Mouse (Mus musculus): Measurements from ENCODE around the gene Gm20388.
"Not testable (repeated sequence)": the region's sequence is repeated elsewhere in the genome, so short reads cannot be mapped to it uniquely, and the experiment has no call there.

Gm20388 gene

DNA sequence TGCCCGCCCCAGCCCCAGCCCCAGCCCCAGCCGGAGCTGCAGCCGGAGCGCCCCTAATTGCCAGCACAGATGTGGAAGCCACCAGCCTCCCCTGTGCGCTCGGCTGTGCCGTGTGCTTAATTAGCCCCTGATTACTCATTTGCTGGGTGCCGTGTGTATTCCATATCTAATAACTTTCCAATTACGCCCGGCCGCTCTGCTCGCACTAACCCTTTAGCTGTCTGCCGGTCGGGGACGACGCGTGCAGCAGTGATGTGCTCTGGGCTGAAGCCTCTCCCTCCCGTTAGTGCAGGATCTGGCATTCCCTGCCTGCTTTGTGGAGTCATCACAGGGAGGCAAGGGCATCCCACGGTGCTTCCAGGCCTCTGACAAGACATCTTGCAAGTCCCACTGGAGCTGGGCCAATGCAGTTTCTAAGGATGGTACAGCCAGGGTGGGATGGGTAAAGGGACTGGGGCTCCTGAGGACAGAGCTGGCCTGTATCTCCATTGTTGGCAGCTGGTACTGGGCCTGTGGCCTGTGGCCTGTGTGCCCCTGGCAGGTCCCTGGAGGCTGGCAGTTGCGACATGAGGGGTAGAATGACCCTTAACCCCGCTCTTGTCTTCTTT, 437.2 kb downstream of the Gm20388 start:
- no peak for DNase-seq

DNA sequence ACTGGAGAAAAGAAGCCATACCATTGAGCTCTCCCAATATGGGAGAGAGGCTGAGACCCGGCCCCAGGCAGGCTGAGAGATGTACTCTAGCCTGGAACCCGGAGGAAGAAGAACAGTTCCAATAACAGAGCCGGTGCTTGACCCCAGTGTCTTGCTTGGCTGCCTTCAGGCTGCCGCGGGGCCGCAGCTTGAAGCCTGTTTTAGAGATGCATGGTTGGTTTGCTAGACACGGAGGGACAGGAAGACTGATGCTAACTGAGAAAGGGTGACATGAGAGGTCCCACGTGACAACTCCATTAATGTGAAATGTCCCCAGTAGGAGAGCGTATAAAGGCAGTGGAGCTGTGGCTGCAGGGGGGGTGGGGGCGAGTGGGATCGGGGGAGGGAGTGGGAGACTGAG, 438.3 kb downstream of the Gm20388 start:
- DNase-seq, result no peak

DNA sequence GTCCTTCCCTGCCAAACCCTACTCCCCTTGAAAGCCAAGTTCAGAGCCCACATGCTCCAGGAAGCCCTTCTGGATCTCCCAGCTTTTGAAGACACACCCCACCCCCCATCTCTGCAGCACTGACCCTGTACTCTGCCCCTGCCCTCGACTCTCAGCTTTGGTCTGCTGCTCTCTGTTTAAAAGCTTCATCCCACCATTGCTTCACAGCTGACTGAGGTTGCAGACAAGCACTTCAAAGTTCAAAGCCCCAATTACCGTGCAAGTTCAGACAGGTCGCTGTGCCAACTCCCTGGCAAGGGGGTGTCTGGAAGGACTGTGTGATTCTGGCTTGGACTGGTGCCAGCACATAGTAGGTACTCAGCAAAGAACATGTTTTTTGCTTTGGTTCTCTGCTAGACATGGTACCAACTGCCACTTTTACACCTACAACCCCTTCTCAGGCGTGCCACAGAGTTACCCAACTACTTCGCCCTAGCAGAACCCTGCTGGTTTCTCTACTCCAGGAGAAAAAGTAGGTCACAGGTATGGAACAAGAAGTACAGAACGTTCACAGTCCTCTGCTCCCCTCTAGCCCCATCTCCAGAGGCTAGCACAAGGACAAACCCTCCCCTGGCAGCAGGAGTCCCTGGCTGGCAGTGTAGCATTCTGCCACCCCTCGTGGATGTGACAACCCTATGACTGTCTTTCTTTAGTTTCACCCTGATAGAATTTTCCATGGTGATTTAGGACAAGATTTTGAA, 440.9 kb downstream of the Gm20388 start:
- DNase-seq, result peak; percentile 49

DNA sequence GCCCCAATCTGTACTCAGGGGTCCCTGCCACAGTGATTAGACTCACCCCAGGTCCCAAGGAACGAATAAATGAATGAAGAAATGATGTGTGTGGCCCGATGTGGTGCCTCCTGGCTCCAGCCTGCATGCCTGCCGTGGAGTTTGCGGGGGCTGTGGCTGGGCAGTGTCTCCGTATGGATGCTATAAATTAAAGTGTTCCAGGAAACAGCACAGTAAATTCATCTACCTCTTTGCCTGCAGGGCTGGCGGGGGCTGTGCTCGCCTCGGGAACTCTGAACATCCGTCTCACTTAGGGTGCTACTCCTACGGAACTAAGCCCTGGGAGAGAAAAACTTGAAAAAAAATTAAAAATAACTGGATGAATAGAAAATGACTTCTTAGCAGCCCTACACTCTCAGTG, 441.5 kb downstream of the Gm20388 start:
- DNase-seq, result no peak

DNA sequence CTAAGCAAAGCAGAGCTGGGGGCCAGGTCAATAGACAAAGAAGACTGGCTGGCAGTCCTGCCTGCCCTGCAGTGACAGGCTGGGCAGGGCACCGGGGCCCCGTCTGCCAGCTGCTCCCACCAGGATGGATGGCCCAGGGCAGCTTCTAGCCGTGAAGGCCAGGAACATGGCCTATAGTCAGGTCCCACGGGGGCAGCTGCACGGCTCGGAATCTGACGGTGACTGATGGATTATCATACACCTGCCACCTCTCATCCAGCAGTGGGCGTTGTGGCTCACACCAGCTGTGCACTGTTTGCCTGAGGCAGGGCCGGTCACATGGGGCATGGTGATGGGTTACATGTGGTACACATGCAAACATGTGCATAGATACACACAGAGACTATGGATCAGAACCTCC, 445.4 kb downstream of the Gm20388 start:
- no peak for DNase-seq

DNA sequence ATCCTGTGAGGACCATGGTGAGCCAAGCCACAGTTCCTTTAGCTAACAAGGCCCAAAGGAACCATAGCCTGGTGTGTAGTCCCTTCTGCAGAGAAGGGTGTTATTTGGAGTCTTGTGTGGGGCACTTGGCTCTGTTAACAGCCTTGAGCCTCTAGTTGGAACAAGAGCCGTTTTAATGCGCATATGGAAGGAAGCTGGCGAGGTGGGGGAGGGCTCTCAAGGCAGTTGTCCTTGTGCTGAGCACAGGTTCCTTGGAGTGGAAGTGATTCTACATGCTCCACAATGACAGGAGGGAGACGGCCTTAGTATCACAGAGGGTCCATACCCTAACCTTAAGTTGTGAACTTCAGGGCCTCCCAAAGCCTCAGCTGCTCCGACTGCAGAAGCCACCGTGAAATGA, 446.9 kb downstream of the Gm20388 start:
- no peak for DNase-seq

DNA sequence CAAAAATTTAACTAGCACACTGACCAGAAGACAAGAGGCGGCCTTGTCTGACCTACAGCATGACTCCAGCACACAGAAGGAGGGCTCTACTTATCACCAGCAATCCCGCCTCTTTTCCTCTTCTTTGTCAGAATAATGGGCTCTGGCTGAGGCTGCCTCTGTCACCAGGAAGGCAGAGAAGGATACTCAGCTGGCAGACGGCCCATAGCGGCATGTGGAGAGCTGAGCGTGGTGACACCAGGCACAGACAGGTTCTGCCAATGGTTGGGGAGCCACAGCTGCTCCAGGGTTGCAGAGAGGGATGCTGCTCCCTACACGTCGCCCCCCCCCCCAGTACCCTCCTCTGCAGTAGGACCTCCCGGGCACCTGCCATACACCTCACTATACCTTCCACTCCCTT, 450.7 kb downstream of the Gm20388 start:
- peak; percentile 81 for DNase-seq

DNA sequence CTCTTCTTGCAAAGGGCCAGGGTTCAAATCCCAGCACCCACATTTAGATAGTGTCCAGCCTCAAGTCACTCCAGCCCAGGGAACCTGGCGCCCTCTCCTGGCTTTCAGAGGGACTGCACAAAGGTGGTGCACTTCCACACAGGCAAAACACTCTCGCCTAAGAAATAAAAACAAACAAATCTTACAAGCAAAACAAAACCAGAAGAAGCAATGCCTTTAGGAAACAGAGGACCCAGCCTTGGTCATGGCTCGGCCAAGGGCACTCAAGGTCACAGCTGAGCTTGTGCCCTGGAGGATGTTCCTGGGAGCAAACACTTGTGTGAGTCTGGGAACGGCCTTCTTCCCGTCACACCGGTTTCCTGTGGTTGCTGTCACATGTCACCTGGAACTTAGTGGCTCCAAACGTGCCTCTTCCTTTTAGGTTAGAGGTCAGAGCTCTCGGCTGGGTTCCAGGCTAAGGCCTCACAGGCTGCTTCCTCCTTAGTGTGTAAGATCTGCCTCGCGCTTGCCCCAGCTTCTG, 453.0 kb downstream of the Gm20388 start:
- peak; percentile 87 for DNase-seq

DNA sequence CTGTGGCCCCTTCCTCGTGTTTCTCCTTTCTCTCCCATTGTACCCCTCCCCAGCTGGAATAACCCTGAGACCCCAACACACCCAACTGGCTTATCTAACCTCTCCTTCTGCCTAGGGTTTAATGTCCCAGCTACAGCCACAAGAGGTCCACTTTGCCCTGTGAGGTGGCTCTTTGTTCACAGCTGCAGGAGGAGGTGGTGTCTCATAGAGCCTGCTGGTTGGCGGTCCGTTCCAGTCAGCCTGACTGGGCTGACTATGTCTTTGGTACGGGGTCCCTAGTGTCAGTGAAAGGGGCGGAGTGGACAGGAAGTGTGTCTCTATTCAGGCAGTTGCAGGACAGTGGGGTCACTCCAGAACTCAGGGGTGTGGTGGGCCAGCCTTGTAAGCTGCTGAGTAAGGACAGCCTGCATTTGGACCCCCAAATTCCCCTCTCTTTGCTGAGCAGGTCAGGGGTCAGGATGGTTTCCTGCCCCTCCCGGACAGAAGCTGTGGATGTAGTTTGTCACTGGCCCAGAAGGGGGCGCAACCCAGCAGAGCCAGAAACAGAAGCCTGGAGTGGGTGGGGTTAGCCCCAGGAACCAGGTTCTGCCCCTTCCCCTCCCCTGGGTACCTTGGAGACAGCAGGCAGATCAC, 453.6 kb downstream of the Gm20388 start:
- DNase-seq, result peak; percentile 71

DNA sequence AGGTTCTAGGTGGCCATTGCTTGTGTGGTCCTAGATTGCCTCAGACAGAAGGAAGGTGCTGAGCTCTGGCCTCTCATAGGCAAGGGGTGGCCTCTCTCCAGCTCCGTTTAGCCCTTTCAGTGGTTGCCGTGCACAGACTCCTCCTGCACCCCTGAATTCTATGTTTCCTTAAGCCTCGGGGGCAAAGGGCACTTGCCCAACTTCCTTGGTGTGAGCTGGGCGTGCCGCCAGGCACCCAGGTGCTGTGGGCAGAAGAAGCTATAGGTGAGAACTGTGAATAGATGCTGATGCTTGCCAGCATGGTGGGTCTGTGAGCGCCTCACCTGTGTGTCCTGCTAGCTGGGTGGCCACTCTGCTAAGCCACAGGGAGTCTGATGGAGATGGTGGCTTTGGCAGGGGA, 456.2 kb downstream of the Gm20388 start:
- DNase-seq, result no peak

DNA sequence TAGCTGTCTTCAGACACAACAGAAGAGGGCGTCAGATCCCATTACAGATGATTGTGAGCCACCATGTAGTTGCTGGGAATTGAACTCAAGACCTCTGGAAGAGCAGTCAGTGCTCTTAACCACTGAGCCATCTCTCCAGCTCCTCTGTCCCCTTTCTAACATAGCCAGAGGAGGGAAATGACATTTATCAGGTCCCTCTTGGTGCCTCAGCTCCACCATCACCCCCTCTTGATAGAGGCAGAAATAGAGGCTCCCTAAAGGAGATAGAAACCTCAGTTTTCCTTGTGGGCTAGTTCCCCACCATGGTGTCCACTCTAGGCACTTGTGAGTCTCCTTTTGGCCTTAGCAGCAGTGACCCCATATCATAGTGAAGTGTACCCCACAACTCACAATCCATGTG, 457.6 kb downstream of the Gm20388 start:
- DNase-seq, result not testable (repeated sequence)

DNA sequence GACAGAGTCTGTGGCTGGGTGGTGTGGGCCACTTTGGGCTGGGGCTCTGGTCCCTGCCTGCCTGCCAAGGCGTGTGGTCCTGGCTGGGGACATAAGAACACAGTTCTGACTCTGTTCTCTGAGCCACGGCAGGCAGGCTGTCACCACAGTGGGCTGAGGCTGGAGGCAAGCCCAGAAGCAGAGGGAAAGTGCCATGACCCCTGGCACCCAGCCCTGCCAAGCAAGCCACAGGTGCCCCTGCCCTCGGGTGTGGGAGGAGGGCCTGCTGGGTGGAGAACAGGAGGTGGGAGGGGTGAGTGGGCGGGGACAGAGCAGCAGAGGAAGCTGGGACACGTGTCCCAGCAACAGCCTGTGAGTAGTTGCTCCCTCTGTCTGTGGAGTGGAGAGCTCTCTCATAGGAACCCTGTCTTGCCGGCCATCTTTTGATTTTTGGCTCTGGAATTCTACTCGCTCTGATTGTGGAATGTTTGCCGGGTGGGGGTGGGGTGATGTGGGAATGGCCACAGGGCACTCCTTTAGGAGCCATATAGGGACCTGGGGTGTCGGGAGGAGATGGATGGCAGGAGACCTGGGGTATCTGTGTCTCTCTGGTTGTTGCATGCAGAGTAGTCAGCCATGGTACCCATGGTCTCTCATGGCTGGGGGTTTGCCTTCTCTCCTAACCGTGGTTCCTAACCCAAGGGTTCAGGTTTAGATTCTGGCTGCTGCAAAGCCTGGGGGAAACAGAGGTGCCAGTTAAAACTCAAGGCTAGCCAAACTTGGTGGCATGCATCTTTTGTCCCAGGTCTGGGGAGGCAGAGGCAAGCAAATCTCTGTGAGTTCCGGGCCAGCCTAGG, 458.4 kb downstream of the Gm20388 start:
- DNase-seq, result peak; percentile 96

DNA sequence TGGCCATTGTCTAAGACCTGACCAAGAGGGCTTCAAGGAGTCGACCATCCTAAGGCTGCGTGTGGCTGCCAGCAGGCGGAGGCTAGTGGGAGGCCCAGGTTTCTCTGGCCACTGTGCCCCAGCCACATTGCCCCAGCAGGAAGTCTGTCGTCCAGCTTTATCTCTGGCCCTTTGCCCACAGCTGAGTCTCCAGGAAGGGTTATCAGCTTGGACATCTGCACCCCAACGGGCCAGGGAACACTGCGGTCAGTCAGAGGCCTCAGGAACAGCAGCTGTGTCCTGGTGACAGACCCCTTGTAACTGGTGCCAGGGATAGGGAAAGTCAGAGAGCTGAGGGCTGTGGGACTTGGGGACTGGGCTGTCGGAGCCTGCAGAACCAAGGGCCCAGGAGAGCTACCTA, 459.3 kb downstream of the Gm20388 start:
- DNase-seq, result peak; percentile 79

DNA sequence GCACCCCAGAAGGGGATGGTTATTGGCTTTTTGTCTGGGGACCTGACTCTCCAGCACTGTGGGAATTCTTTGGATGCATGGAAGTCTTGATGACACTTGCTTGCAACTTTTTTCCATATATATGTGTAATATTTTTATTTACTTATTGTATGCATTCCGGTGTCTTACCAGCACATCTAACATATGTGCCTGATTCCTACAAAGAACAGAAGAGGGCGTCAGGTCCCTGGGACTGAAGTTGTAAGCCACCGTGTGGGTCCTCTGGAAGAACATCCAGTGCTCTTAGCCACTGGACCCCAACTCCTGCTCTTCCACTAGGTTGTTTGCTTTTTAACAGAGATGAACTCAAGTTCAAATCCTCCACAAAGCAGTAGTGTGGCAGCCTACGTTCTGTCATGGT, 459.8 kb downstream of the Gm20388 start:
- no peak for DNase-seq

DNA sequence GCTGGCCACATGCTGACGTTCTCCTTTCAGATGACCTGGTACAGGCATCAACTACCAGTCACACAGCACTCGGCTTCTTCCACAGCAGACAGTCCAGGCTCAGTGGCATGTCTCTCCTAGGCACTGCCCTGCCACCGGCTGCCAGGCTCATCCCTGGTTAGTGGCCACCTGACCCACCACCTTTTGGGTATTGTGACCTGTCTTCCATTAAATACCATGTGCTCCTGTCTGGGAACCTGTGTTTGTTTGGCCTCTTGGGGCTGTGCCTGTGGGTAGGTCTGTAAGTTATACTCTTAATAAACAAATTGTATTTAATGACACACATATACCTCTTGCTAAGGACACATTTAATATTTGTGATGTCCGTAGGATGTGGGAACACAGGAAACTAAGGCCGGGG, 460.5 kb downstream of the Gm20388 start:
- DNase-seq, result no peak

DNA sequence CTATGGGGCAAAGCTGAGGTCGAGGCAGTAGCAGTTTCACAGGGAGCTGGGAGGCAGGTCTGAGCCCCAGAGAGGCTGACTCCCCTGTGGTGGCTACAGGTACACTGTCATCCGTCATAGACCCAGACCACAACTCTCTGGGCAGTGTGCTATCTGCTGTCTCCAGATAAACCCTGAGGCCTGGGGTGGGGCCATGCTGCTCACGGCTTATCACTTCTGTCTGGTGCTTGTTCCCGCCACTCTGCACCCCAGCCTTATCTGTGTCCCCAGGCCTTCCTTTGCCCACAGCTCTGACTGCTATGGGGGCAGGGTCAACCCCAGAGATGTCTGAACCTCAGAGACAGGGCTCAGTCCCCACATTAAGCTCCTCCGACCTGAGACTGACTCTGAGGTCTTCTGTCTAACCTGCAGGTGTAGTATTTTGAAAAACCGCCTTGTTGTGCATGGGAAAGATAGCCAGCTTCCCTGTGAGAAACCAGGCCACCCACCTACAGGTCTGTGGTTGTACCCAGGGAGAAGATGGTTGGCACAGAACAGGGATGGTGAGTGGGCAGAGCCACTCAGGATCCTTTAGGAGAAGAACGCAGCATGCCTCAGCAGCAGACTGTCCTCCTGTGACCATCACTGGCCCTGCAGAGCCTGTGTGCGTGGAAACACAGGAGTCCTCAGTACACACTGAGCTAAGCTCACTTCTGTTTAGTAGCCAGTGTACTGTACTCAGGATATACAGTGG, 461.2 kb downstream of the Gm20388 start:
- DNase-seq, result no peak

DNA sequence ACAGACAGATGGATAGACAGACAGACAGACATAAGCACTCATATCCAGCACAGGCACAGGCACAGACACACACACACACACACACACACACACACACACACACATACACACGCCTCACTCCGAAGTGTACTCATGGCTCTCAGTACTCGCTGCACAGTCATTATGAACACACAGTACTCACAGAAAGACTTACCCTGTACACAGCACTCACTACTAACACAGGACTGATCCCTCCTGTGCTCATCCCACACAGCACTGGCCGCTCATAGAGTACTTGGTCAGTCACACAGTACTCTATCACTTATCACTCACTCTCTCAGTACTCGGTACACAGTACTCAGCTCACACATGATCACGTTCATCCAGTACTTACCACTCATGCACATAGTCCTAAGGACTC, 462.0 kb downstream of the Gm20388 start:
- DNase-seq, result no peak

DNA sequence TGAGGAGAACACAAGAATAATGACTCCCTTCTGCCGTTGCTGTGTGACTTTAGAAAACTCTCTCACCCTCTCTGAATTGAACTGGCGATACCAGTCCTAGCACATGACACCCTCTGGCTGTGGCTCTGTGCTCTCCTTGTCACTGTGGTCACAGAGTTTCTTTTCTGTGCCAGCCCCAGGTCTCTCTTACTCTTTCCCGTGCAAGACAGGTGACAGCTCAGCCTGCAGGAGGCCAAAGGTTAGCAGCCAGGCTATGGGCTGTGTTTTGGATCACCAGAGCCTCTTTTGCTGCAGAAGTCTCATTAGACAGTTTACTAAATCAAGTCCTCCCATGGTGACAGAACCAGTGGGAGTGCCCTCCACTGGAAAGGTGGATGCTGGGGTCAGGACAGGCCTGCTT, 463.0 kb downstream of the Gm20388 start:
- no peak for DNase-seq

DNA sequence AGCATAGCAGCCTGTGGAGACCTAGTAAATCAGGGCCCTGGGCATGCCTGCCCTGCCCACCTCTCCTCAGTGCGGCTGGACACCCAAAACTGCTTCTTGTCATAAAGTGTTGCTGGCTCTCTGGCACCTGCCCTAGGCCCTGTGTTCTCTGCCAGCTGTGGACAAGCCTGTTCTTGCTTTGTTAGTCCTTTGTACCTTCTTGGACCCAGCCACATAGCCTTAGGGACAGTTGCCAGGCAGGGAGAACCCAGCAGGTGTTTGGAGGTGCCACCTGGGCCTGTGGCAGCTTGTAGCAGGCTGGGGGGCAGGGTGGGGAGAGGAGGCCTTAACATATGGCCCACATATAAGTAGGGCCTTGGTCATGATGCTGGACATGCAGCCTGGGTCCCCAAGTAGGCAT, 463.4 kb downstream of the Gm20388 start:
- DNase-seq, result no peak

DNA sequence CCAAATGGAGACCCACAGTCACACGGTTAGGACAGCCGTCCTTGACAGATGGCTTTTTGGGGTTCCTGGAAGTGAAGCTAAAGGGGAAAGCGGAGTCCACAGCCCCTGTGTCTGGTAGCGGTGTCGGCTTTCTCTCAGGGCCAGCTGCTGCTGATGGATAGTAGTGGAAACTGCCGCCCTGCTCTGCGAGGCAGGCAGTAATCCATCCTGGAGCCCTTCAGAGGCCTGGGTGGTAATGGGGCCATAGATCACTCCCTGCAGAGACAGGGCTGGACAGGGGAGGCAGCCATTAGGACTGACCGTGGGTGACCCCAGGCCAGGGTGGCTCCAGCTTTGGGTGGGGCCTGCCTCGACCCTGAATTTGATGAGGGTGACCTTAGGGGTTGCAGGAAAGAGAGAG, 463.9 kb downstream of the Gm20388 start:
- DNase-seq, result peak; percentile 65

DNA sequence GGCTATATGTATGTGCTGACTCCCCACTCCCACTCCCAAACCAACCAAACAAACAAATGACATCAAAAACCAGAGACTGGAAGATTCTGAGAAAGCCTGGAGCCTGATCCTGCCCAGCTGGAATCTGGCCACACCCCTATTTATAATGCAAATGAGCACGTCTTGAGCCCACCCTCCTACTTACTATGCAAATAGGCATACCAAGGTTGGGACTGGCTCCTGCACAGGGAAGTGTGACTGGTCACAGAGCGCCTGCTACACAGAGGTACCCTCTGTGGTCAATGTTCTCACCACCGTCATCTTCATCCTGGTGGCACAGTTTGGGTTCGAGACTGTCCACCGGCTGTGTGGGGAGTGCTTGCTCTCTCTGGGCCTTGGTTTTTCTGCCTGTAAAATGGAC, 464.5 kb downstream of the Gm20388 start:
- peak; percentile 65 for DNase-seq

DNA sequence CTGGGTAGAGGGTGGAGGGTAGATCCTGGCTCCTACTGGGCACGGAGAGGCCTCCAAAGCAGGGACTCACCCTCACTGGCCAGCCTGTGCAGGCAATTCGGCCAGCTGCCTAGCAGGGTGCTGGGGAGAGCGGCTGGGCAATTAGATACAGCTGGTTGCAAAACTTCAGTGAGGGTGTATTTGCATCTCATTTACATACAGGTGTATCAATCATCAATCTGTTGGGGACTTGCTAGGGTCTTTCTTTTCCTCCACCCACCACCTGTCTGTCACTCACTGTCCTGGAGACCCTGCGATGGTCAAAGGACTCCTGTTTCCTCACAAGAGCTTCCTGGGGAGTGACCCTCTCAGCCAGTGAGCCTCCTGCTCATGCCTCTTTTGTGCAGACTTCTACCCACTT, 465.6 kb downstream of the Gm20388 start:
- DNase-seq, result no peak
